Mouse (Mus musculus) forebrain, embryonic 11.5 days (tissue): ENCODE measurements around the gene Kcns1. TPM values are rescaled to one million over a fixed set of nuclear protein-coding genes. Genes with fewer than 3 reads are reported as not detected.

ENCODE experiments used
- ATAC-seq: fragments of 200-750 bp; cut with Nextera tagmentation; replicated peaks from 2 replicates; pipeline ENCODE4 v1.8.0; 2017; ENCODE audit warnings: moderate TSS enrichment; ENCODE audit not compliant: low FRiP score
- DNase-seq: peaks from one replicate; pipeline ENCODE4 v3.0.0-alpha.2; 2017; ENCODE audit warnings: low spot score
- H3K27ac ChIP-seq: fragments of 300-500 bp; sonication (generic); 2 replicates; pipeline ENCODE4 v1.5.1; 2014; ENCODE audit warnings: low read depth, low read length
- H3K27me3 ChIP-seq: fragments of 300-500 bp; sonication (generic); 2 replicates; pipeline ENCODE4 v1.6.1; 2014; ENCODE audit warnings: mild to moderate bottlenecking, low read length, mixed read lengths; ENCODE audit not compliant: control insufficient read depth, insufficient read depth
- H3K36me3 ChIP-seq: fragments of 300-500 bp; sonication (generic); 2 replicates; pipeline ENCODE4 v1.6.1; 2014; ENCODE audit warnings: mild to moderate bottlenecking, low read length, moderate library complexity, mixed read lengths; ENCODE audit not compliant: control insufficient read depth, insufficient read depth
- H3K4me1 ChIP-seq: fragments of 300-500 bp; sonication (generic); replicated peaks from 2 replicates; pipeline ENCODE4 v1.6.1; 2014; ENCODE audit warnings: low read length, mixed read lengths; ENCODE audit not compliant: control insufficient read depth, insufficient read depth
- H3K4me2 ChIP-seq: fragments of 300-500 bp; sonication (generic); 2 replicates; pipeline ENCODE4 v1.6.1; 2014; ENCODE audit warnings: low read depth, mild to moderate bottlenecking, low read length, moderate library complexity, mixed read lengths; ENCODE audit not compliant: severe bottlenecking
- H3K4me3 ChIP-seq: fragments of 300-500 bp; sonication (generic); 2 replicates; pipeline ENCODE4 v1.5.1; 2014; ENCODE audit warnings: low read depth, low read length
- H3K9ac ChIP-seq: fragments of 300-500 bp; sonication (generic); 2 replicates; pipeline ENCODE4 v1.6.1; 2014; ENCODE audit warnings: low read length
- H3K9me3 ChIP-seq: fragments of 300-500 bp; sonication (generic); 2 replicates; pipeline ENCODE4 v1.6.1; 2016; ENCODE audit warnings: low read length, mixed read lengths; ENCODE audit not compliant: control insufficient read depth
- WGBS: fragments of 180-500 bp; shearing (Covaris S2); extraction: QIAGEN DNeasy Blood & Tissue Kit; methylation state at CpG from one replicate; pipeline ENCODE4 v1.1.7; 2014; 5-methylcytosine and 5-hydroxymethylcytosine counted together
- polyA plus RNA-seq: library from polyadenylated mRNA; unstranded; fragments of >200 nt; fragmentation: Nextera tagmentation; extraction: Ambion mirVana; gene quantifications from 2 replicates; pipeline ENCODE4 v1.2.1, GENCODE M21; 2014

Kcns1 gene
- polyA plus RNA-seq, 1 experiment from 2014 or later = not detected

DNA sequence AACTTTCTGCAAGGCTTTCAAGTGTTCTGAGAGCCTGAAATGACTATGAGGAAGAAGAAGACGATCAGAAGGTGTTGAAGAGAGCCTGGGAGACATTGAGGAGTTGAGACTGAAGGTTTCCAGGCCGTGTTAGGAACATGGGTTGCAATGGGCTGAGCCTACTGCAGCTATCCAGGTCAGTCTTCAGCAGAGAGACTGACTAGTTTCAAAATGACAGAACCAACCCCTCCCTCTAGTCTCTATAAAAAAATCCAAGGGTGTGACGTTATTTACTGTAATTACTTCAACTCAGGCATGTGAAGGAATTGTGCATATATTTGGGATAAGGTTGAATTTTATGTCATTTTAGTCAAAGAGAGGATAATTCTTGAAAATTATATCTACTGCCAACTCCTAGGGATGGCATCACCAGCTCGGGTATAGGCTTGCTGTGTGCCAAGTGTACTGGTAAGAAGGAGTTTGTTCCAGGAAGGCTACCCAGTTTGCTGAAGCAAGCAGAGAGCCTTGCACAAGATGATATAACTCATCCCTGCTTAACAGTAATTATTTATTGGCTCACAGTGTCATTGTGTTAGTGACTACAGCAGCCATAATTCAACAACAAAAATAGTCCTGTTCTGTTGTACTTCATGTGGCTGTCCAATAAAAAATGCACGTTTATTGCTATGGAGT is 24.2 kb upstream of the Kcns1 start:
- H3K9ac ChIP-seq = no peak overlapping the region
- H3K27me3 ChIP-seq = no peaks in the 10 kb centered on the region
- H3K27ac ChIP-seq = no peak overlapping the region
- DNase-seq (no peak), ATAC-seq (no peak)
- no peaks in the 10 kb centered on the region for H3K4me1 ChIP-seq
- H3K36me3 ChIP-seq = no peaks in the 10 kb centered on the region
- H3K4me2 ChIP-seq = no peak overlapping the region
- H3K4me3 ChIP-seq = no peak overlapping the region
- H3K9me3 ChIP-seq = no peaks in the 10 kb centered on the region
- WGBS = 81% methylated on average over 5 of the region's 5 CpGs

DNA sequence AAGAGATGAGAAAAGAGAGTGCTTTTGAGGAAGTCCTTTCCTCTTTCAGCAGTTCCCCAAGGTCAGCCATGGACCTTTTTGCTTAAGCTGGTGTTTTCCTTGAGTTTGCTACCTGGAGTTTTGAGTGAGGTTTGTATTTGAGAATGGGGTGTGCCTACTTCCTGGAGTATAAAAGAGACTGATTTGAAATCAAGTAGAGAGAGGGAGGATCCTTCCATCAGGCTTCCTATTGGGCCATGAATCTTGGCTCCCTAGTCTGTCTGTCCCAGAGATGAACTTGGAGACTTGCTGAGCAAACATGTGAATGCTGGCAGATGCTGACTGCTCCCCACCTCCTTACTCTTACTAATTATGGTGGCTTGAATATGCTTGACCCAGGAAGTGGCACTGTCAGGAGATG is 21.4 kb upstream of the Kcns1 start:
- no peaks in the 10 kb centered on the region for H3K9me3 ChIP-seq
- ATAC-seq = no peak
- no peak overlapping the region for H3K9ac ChIP-seq
- no peaks in the 10 kb centered on the region for H3K36me3 ChIP-seq
- no peak overlapping the region for H3K27ac ChIP-seq
- H3K4me2 ChIP-seq = no peak overlapping the region
- H3K4me3 ChIP-seq = no peak overlapping the region
- no peaks in the 10 kb centered on the region for H3K27me3 ChIP-seq
- DNase-seq = no peak
- no peaks in the 10 kb centered on the region for H3K4me1 ChIP-seq

DNA sequence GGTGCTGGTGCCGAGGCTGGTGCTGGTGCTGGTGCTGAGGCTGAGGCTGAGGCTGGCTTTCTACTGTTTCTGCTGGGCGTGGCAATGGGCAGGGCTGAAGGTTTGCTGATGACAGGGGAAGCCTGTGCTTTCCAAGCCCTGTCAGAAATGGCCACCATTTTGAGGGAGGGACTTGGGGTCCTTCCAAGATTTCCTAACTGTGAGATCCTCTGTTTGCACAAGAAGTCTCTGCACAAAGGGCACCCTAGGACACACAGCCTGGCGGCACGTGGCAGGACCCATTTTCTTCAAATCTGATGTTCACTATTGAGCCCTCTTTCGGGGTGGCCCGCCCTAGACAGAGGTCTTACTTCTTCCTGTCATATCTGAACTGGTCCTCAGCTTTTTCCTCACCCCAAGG is 19.7 kb upstream of the Kcns1 start, which contains the start of gene Wfdc12:
Wfdc12 (minus strand) TSS at position 33 of the 400 bp plus-strand sequence.
- H3K27ac ChIP-seq = no peak within 1 kb of the TSS
- H3K4me1 ChIP-seq = no peaks in the 10 kb centered on the region
- DNase-seq (no peak), ATAC-seq (no peak)
- H3K4me3 ChIP-seq = no peak within 1 kb of the TSS
- no peaks in the 10 kb centered on the region for H3K9me3 ChIP-seq
- no peaks in the 10 kb centered on the region for H3K27me3 ChIP-seq
- H3K9ac ChIP-seq = no peak within 1 kb of the TSS
- H3K36me3 ChIP-seq = no peaks in the 10 kb centered on the region
- no peak within 1 kb of the TSS for H3K4me2 ChIP-seq
- WGBS = 86% methylated on average over 6 of the region's 6 CpGs

DNA sequence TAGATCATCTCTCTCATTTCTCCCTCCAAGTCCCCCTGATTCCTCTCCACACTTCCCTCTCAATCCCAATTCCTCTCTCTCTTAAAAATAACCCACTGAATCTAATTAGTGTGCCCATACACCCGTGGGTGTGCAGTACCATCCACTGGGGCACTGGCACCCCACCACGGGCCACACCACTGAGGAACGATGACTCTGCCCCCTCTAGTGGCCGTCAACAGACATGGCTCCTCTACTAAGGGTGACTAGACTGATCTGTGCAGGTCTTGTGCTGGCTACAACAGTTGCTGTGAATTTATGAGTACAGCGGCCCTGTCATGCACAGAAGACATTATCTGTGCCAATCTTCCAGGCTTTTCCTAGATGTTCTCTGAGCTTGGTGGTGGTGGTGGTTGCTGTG is 17.8 kb upstream of the Kcns1 start:
- H3K36me3 ChIP-seq = no peaks in the 10 kb centered on the region
- WGBS = 26% methylated on average over 5 of the region's 5 CpGs
- H3K4me3 ChIP-seq = no peak overlapping the region
- H3K4me2 ChIP-seq = no peak overlapping the region
- H3K9ac ChIP-seq = no peak overlapping the region
- no peak overlapping the region for H3K27ac ChIP-seq
- no peaks in the 10 kb centered on the region for H3K9me3 ChIP-seq
- DNase-seq (no peak), ATAC-seq (no peak)
- 0 out of 2 replicates have a peak, but pooled peaks cover 2% of the 10 kb centered on the region for H3K4me1 ChIP-seq
- no peaks in the 10 kb centered on the region for H3K27me3 ChIP-seq

DNA sequence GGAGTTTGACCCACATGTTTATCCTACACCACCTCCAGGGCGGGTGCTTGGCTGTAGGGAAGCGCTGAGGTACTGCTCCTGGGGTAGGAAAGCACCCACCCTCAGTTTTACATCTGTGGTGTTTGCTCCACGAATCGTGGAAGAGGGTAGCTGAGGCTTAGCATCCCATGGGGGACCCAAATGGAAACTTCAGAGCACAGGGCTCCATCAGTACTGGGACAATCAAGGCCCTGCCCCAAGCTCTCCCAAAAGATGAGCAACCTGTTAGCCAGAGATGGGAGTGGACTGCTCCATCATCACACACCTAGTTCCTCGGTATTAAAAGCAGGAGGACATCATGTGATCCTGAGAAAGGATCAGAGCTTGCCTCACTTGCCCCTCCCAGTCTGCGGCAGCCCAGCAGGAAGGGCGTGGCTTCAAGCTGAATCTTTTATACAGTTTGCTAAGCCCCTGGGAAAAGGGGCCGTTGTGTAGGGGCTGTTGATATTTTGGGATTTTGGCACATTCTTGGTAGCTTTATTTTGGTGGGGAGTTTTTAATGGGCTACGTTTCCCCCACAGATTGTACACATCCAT is 13.3 kb upstream of the Kcns1 start:
- Histone ChIP-seq H3K9ac (no peak overlapping the region), H3K27ac (no peak overlapping the region), H3K4me3 (no peak overlapping the region), H3K4me2 (no peak overlapping the region), H3K36me3 (no peaks in the 10 kb centered on the region), H3K27me3 (no peaks in the 10 kb centered on the region), H3K9me3 (no peaks in the 10 kb centered on the region), H3K4me1 (0 out of 2 replicates have a peak, but pooled peaks cover 2% of the 10 kb centered on the region)
- ATAC-seq (no peak), DNase-seq (no peak)
- 40% methylated on average over 9 of the region's 9 CpGs for WGBS

DNA sequence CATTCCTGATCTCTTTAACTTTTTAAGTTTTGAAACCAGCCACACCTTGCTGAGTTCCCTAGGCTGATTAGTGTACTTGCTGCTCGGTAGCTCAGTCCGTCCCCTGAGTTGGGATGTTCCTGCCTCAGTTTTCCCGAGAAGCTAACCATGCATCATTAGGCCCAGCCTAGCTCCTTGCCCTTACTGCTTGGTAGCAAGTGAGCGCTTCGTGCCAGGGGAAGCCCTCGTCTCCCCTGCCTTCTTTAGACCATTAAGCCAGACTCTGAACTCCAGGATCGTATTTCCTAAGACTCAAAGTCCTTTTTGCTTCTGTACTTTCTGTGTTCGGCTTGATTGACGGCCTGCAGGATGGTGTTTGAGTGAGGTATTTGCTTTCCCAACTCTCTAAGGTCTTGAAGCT is 12.4 kb upstream of the Kcns1 start:
- ATAC-seq (no peak), DNase-seq (no peak)
- Histone ChIP-seq H3K27me3 (no peaks in the 10 kb centered on the region), H3K9me3 (no peaks in the 10 kb centered on the region), H3K4me1 (0 out of 2 replicates have a peak, but pooled peaks cover 2% of the 10 kb centered on the region), H3K9ac (no peak overlapping the region), H3K4me3 (no peak overlapping the region), H3K36me3 (no peaks in the 10 kb centered on the region), H3K27ac (no peak overlapping the region), H3K4me2 (no peak overlapping the region)
- 79% methylated on average over 9 of the region's 9 CpGs for WGBS

DNA sequence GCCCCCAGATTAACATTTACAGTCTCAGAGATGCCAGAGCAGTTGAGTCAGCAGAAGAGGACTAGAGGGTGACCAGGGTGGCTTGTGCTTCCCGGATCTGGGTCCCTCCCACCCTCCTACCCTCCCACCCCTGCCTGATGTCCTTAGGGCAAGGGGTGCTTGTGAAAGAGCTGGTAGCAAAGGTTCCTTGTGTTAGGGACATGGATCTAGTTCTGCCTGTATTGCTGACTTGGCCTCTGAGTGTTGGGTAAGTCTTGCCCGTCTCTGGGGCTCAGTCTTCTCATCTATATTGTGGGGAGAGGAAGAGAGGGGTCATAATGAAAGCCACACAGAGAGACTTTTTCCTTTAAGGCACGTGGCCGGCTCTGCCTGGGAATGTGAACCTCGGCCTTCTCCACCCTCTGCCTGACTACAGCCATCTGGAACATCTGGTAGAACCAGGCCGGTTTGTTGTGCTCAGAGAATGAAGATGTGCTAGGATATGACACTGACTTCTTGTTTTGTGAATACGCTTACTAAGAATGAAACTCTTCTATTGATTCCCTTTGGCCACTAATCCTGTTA is 11.9 kb upstream of the Kcns1 start, which contains the start of gene Wfdc5:
Wfdc5 (minus strand) TSS at position 51 of the 564 bp plus-strand sequence.
- H3K36me3 ChIP-seq = no peaks in the 10 kb centered on the region
- H3K4me1 ChIP-seq = 0 out of 2 replicates have a peak, but pooled peaks cover 2% of the 10 kb centered on the region
- no peaks in the 10 kb centered on the region for H3K27me3 ChIP-seq
- no peak within 1 kb of the TSS for H3K4me2 ChIP-seq
- DNase-seq (no peak), ATAC-seq (no peak)
- no peaks in the 10 kb centered on the region for H3K9me3 ChIP-seq
- WGBS = 78% methylated on average over 7 of the region's 7 CpGs
- no peak within 1 kb of the TSS for H3K9ac ChIP-seq
- no peak within 1 kb of the TSS for H3K27ac ChIP-seq
- no peak within 1 kb of the TSS for H3K4me3 ChIP-seq

DNA sequence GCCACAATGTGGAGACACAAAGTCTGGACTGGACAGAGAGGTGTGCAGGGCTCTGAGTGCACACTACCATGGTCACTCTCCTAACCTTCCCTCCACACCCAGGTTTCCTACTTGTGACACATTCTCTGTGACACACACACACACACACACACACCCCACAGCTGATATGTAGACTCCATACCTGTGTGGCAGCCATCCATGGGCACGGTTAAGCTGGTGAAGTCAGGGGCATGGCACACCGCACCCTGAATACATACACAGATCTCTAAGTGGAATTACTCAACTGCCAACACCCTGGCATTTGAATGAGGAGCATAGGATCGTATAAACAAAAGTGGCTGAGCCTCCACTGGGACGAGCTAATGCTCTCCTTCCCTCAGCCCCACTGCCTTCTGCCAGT is 9.9 kb upstream of the Kcns1 start:
- Histone ChIP-seq H3K4me2 (no peak overlapping the region), H3K27me3 (no peaks in the 10 kb centered on the region), H3K4me3 (no peak overlapping the region), H3K27ac (no peak overlapping the region), H3K36me3 (no peaks in the 10 kb centered on the region), H3K9ac (no peak overlapping the region), H3K4me1 (0 out of 2 replicates have a peak, but pooled peaks cover 2% of the 10 kb centered on the region), H3K9me3 (no peaks in the 10 kb centered on the region)
- WGBS = 89% methylated on average over 4 of the region's 4 CpGs
- DNase-seq = no peak
- ATAC-seq = no peak
